ENCODE assay signal across 8 mouse cellular contexts in the genomic region with DNA sequence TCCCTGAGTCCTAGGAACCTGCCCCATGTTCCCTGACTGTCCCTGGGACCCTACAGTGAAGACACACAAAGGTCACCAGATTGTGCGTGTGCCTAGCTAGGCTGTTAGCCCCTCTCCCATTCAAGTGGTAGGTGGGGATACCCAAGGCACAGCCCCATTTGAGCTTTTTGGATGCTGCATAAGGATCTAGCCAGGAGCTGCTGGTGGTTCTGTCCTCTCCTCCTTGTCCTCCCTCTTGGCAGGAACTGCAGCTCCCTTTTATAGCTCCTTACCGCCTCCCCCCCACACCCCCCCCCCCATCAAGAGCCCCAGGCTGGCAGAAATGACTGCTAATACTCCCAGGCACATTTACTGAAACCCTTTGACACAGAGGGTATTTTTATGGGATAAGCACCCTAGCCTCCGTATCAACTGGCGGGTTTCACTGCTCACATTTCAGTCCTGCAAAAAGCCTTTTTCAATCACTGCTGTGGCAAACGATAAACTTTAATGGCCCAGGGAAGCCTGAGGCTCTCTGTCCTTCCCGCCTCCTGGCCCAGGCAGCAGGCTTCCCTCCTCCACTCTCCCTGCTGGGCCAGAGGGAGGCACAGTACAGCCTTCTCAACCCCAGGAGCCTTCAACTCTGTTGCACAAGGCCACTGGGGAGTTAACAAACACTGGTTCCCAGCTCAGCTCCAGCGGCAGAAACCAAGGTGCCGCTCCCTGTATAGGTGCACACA.
DNase-seq lines count a peak whose midpoint lies in the region; ATAC-seq and TF ChIP-seq lines count a peak whose summit lies in the region.

No protein-coding gene starts in this region.

- no peaks in the 10 kb centered on the region for H3K27me3 ChIP-seq in kidney, adult 2 months (replicated peaks; ENCODE audit: control insufficient read depth, insufficient read depth, low read length)
- H3K27me3 ChIP-seq in midbrain, embryonic 16.5 days (ENCODE audit: control insufficient read depth, insufficient read depth, low read depth, low read length), result no peaks in the 10 kb centered on the region
- no peaks in the 10 kb centered on the region for H3K27me3 ChIP-seq in liver, embryonic 12.5 days (replicated peaks)

- intact Hi-C loops in left cerebral cortex, postnatal 10 days (cut with DNase I), result no loop called here

- no peak overlapping the region for H3K4me3 ChIP-seq in kidney, adult 2 months (ENCODE audit: insufficient read depth, low read depth, low read length)
- no peak overlapping the region for H3K4me3 ChIP-seq in midbrain, embryonic 16.5 days (ENCODE audit: low read depth, low read length)
- H3K4me3 ChIP-seq in liver, embryonic 12.5 days, result no peak overlapping the region

- no peaks in the 10 kb centered on the region for H3K9me3 ChIP-seq in midbrain, embryonic 16.5 days (replicated peaks; ENCODE audit: control insufficient read depth, low read length, poor library complexity, severe bottlenecking)
- no peaks in the 10 kb centered on the region for H3K9me3 ChIP-seq in liver, embryonic 12.5 days (replicated peaks)

- no peaks in the 10 kb centered on the region for H3K36me3 ChIP-seq in kidney, adult 2 months (ENCODE audit: control insufficient read depth, insufficient read depth, low read length)
- no peaks in the 10 kb centered on the region for H3K36me3 ChIP-seq in midbrain, embryonic 16.5 days (ENCODE audit: control insufficient read depth, insufficient read depth, low read length)
- H3K36me3 ChIP-seq in liver, embryonic 12.5 days, result no peaks in the 10 kb centered on the region

- TF ChIP-seq POLR2A in kidney, adult 2 months (IDR thresholded peaks at IDR 0.05; ENCODE audit: low read depth, low read length), result no peak

- WGBS in kidney, adult 2 months, result 48% methylated on average over 8 of the region's 8 CpGs
- 40% methylated on average over 8 of the region's 8 CpGs for WGBS in midbrain, embryonic 16.5 days
- WGBS in liver, embryonic 12.5 days (ENCODE audit: insufficient replicate concordance), result 47% methylated on average over 8 of the region's 8 CpGs

- no peak for TF ChIP-seq CTCF in kidney, adult 2 months (conservative IDR thresholded peaks at IDR 0.05; ENCODE audit: insufficient read depth, insufficient read length, low read depth, low read length)

- ATAC-seq in midbrain, embryonic 16.5 days, result 0 out of 2 replicates have a peak, but pooled peaks have one; percentile 15
- no peak for ATAC-seq in liver, embryonic 12.5 days

- H3K9ac ChIP-seq in midbrain, embryonic 16.5 days (ENCODE audit: low read depth, low read length), result no peak overlapping the region
- no peak overlapping the region for H3K9ac ChIP-seq in liver, embryonic 12.5 days

- H3K4me1 ChIP-seq in kidney, adult 2 months (ENCODE audit: control insufficient read depth, insufficient read depth, low read length), result no peaks in the 10 kb centered on the region
- no peaks in the 10 kb centered on the region; the same call in 1 of the 2 replicates for H3K4me1 ChIP-seq in midbrain, embryonic 16.5 days (ENCODE audit: control insufficient read depth, insufficient read depth, low read length)
- H3K4me1 ChIP-seq in liver, embryonic 12.5 days, result no peaks in the 10 kb centered on the region

- no peak overlapping the region for H3K27ac ChIP-seq in kidney, adult 2 months (ENCODE audit: insufficient read depth, low read depth, low read length)
- no peak overlapping the region for H3K27ac ChIP-seq in midbrain, embryonic 16.5 days (ENCODE audit: low read length)
- H3K27ac ChIP-seq in liver, embryonic 12.5 days, result no peak overlapping the region

- DNase-seq in kidney, adult 2 months, result peak; percentile 9
- DNase-seq in kidney, postnatal 25 days, result no peak
- peak; percentile 56 for DNase-seq in embryo, embryonic 11 days
- peak; percentile 11 for DNase-seq in fat pad, adult 2 months (ENCODE audit: extremely low read depth, low read depth, low spot score)
- no peak for DNase-seq in left cerebral cortex, postnatal 10 days (ENCODE audit: extremely low spot score in 1 of 2, low spot score in 2 of 2)
- DNase-seq in cerebellum, adult 11-12 months, result no peak

- H3K4me2 ChIP-seq in midbrain, embryonic 16.5 days (ENCODE audit: low read length), result no peak overlapping the region
- no peak overlapping the region for H3K4me2 ChIP-seq in liver, embryonic 12.5 days

Comparison
In these comparisons a context has a peak if more than half of its experiments do, and no peak if none do; other contexts are left out.
1. DNase-seq: peak in kidney, adult 2 months (single experiment), embryo, embryonic 11 days (single experiment) and fat pad, adult 2 months (single experiment); none in kidney, postnatal 25 days (0 of 2), left cerebral cortex, postnatal 10 days (0 of 2) and cerebellum, adult 11-12 months (single experiment).